Mouse (Mus musculus) granulocyte monocyte progenitor cell, adult 5-6 weeks (primary cell): Measurements from ENCODE around the gene Slc16a5. TPM values are rescaled to one million over a fixed set of nuclear protein-coding genes. Genes with fewer than 3 reads are reported as not detected.
"Not testable (repeated sequence)": the region's sequence is repeated elsewhere in the genome, so short reads cannot be mapped to it uniquely, and the experiment has no call there.

Source experiments
- ATAC-seq: replicated peaks from 2 replicates; pipeline ENCODE4 v1.8.0; 2016; ENCODE audit warnings: mild to moderate bottlenecking, moderate TSS enrichment, inconsistent platforms; ENCODE audit not compliant: poor library complexity, severe bottlenecking
- total RNA-seq, 2 experiments: library from RNA; stranded (forward) in 1 of 2; stranded (reverse) in 1 of 2; fragments of 200-712, 200-1000 nt in 1 of 2; fragments of >200 nt in 1 of 2; fragmentation: Nextera tagmentation in 1 of 2; gene quantifications; 2 replicates each; pipeline ENCODE4 v1.2.3; 2014 to 2017

Gene Slc16a5
- total RNA-seq, 2 experiments from 2014 or later = not detected

GRCm38 (mm10) chr11:115446906-115447305, 15.4 kb upstream of the Slc16a5 start:
- ATAC-seq = no peak

GRCm38 (mm10) chr11:115447321-115447885, 14.9 kb upstream of the Slc16a5 start:
- no peak for ATAC-seq

- ATAC-seq = no peak
These were observed 14.2 kb upstream of the Slc16a5 start for GRCm38 (mm10) chr11:115448075-115448474.

- ATAC-seq = no peak
These were observed 13.3 kb upstream of the Slc16a5 start for GRCm38 (mm10) chr11:115448998-115449397.

GRCm38 (mm10) chr11:115450176-115450575, 12.1 kb upstream of the Slc16a5 start:
- no peak for ATAC-seq

- ATAC-seq = peak; percentile 12
These were observed 10.5 kb upstream of the Slc16a5 start for GRCm38 (mm10) chr11:115451781-115452241.

GRCm38 (mm10) chr11:115452281-115452860, 9.9 kb upstream of the Slc16a5 start:
- peak; percentile 22; the same call in 1 of the 2 replicates for ATAC-seq

- no peak for ATAC-seq
These were observed 9.0 kb upstream of the Slc16a5 start for GRCm38 (mm10) chr11:115453306-115453705.

- not testable (repeated sequence) for ATAC-seq
These were observed 7.5 kb upstream of the Slc16a5 start for GRCm38 (mm10) chr11:115454822-115455221.

- ATAC-seq = no peak
These were observed 6.7 kb upstream of the Slc16a5 start for GRCm38 (mm10) chr11:115455619-115456018.

- no peak for ATAC-seq
These were observed 6.1 kb upstream of the Slc16a5 start for GRCm38 (mm10) chr11:115456182-115456581.

GRCm38 (mm10) chr11:115457405-115457804, 4.9 kb upstream of the Slc16a5 start:
- no peak for ATAC-seq

- no peak for ATAC-seq
These were observed 1.3 kb upstream of the Slc16a5 start for GRCm38 (mm10) chr11:115460976-115461375.

- ATAC-seq = no peak
These were observed 430 bp upstream of the Slc16a5 start for GRCm38 (mm10) chr11:115461846-115462242.

- ATAC-seq = no peak
These were observed 1.1 kb downstream of the Slc16a5 start for GRCm38 (mm10) chr11:115463397-115463796.

GRCm38 (mm10) chr11:115464851-115465250, 2.6 kb downstream of the Slc16a5 start:
- no peak for ATAC-seq

GRCm38 (mm10) chr11:115467217-115467618, 4.9 kb downstream of the Slc16a5 start:
- ATAC-seq = no peak

GRCm38 (mm10) chr11:115472183-115472582, 9.9 kb downstream of the Slc16a5 start:
- no peak for ATAC-seq

- peak; percentile 65 for ATAC-seq
These were observed 11.5 kb downstream of the Slc16a5 start for GRCm38 (mm10) chr11:115473626-115474275.

- peak; percentile 89 for ATAC-seq
These were observed 12.9 kb downstream of the Slc16a5 start, which contains the start of gene Armc7 for GRCm38 (mm10) chr11:115475025-115475757. Gene Armc7 (plus strand): TSS chr11:115475667.

- ATAC-seq = 0 out of 2 replicates have a peak, but pooled peaks have one; percentile 3
These were observed 13.5 kb downstream of the Slc16a5 start for GRCm38 (mm10) chr11:115475758-115476237.
